Mouse (Mus musculus): ENCODE results near the gene Ncam1.

Ncam1 gene

DNA sequence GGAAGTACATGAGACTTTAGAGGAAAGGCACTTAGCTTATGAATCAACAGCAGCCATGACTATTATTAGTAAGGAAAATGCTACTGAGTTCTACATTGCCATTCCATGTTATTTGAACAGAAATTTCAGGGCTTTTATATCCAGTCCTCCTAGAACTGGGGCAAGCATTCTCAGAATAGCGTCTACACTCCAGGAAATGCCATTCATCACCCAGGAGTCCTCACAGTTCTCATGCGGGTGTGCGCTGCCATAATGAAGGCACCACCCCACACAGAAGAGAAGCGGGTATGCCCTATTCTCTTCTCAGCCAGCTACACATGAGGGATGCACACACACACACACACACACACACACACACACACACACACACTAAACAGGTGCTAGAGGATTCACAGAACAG, 43.5 kb downstream of the Ncam1 start:
- no peak for DNase-seq (ENCODE audit: low read depth, low spot score)

GRCm38 (mm10) chr9:49751466-49751865, 47.3 kb downstream of the Ncam1 start:
- no peak for DNase-seq (ENCODE audit: low read depth, low spot score)

- DNase-seq (ENCODE audit: low read depth, low spot score), result no peak
Measured at GRCm38 (mm10) chr9:49746176-49746575, 52.5 kb downstream of the Ncam1 start.

GRCm38 (mm10) chr9:49745696-49746095, 53.0 kb downstream of the Ncam1 start:
- DNase-seq (ENCODE audit: low read depth, low spot score), result peak; percentile 72

GRCm38 (mm10) chr9:49744286-49744685, 54.4 kb downstream of the Ncam1 start:
- DNase-seq (ENCODE audit: low read depth, low spot score), result no peak

- DNase-seq (ENCODE audit: low read depth, low spot score), result no peak
Measured at GRCm38 (mm10) chr9:49739935-49740334, 58.8 kb downstream of the Ncam1 start.

DNA sequence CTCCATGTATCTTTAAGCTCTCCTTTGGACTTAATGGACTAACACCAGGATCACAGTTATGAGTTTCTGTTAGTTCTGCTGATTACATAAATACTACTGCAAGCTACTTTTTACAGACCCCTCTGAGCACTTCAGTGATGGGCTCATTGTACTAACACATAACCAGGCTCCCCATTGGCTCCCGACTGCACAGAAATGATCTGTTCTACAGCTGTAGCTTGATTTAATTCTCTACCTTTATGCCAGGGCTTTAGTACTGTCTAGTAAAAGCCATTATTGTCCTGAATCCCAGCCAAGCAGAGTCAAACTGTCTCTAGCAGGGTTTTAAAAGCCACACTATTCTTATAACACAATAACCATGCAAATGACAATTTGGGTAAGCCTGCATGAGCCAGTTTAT, 60.2 kb downstream of the Ncam1 start:
- no peak for DNase-seq (ENCODE audit: low read depth, low spot score)

DNA sequence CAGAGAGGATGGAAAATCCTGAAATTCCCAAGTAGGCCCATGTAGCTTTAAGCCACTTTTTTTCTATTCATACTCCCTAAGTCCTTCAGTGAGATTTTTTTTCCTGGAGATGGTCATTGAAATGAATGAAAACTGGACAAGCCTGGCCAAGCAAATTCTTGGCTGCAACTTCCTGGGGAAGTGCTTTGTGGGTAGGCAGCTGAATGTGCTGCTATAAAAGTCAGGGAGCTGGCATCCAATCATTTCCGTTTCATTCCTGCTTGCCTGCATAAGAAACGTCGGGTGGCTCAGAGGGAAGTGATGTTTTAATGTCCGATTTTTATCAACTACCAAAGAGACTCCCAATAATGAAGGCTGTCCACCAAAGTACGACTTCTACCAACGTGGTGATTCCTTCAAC, 61.6 kb downstream of the Ncam1 start:
- DNase-seq (ENCODE audit: low read depth, low spot score), result no peak

- DNase-seq (ENCODE audit: low read depth, low spot score), result no peak
Measured at GRCm38 (mm10) chr9:49734348-49735007, 64.2 kb downstream of the Ncam1 start.

DNA sequence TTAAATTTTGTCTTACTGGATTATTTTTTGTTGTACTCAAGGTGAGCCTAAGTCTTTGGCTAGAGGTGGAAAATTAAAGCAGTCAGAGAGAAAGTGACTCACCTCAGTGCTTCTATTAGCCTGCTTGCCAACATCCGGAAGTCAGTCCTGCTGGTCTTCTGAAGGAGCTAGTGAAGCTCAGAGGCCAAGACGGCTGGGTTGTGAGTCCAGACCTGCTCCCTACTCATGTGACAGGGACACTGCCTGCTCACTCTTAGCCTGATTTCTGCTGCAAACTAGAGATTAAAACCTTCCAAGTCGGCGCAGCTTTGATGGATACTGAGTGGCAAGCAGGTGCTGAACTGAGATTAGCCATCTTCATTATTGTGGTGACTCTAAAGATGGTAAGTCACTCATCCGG, 65.0 kb downstream of the Ncam1 start:
- no peak for DNase-seq (ENCODE audit: low read depth, low spot score)

GRCm38 (mm10) chr9:49729479-49729878, 69.2 kb downstream of the Ncam1 start:
- peak; percentile 32 for DNase-seq (ENCODE audit: low read depth, low spot score)

- peak; percentile 61 for DNase-seq (ENCODE audit: low read depth, low spot score)
Measured at GRCm38 (mm10) chr9:49728211-49728610, 70.5 kb downstream of the Ncam1 start.

DNA sequence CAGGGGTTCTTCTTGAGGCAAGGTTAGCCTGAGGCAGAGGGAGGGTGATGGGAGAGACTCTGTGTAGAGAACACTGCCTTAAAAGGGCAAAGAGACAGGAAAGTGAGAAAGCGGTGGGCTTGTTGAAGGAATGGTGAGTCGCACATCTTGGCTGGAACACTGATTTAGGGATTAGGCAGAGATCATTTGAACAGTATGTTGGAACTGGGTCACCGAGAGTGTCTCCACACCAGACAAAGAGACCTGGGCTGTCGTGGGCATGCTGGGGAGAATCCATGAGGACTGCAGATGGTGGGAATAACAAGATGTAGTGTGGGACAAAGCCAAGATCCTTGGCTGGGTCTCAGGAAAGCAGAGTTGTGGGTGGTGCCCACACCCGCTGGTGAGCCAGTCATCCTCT, 76.0 kb downstream of the Ncam1 start:
- DNase-seq (ENCODE audit: low read depth, low spot score), result no peak

DNA sequence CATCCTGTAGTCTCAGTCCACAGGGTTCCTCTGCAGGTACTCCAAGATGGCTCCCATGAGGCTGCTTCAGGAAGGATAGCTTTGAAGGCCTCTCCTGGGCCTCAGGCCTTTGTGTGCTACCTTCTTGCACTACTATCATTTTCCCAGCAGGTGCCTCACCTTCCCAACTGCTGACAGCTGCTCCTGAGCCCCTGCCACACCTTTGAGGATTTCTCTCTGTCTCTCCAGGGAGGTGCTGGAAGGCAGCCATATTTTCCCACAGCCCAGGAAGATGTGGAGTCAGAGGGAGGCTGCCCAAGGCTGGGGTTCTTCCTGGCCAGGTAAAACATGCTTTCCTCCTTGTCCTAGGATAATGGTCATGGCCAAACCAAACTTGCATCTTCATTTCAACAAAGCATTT, 83.6 kb downstream of the Ncam1 start:
- DNase-seq (ENCODE audit: low read depth, low spot score), result no peak

- DNase-seq (ENCODE audit: low read depth, low spot score), result no peak
Measured at GRCm38 (mm10) chr9:49714091-49714490, 84.6 kb downstream of the Ncam1 start.

DNA sequence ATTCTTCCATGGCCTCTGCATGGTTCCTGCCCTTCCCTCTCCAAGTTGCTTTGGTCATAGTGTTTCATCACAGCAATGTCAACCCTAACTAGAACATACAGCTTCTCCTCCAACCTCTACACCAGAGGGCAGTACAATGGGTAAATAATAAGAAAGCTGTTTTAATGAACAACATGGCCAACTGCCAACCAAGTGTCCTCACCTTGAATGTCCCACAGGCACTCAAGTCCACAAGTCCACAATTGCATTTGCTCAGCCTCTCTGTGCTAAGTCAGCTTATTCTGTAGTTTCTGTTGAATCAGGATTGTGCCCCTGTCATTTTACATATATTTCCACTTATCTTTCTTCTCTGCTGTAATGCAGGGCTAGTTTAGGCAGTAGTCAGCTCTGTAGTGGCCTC, 91.1 kb downstream of the Ncam1 start:
- DNase-seq (ENCODE audit: low read depth, low spot score), result no peak

GRCm38 (mm10) chr9:49704196-49704967, 94.3 kb downstream of the Ncam1 start:
- DNase-seq (ENCODE audit: low read depth, low spot score), result no peak

GRCm38 (mm10) chr9:49695371-49695770, 103.4 kb downstream of the Ncam1 start:
- DNase-seq (ENCODE audit: low read depth, low spot score), result no peak

DNA sequence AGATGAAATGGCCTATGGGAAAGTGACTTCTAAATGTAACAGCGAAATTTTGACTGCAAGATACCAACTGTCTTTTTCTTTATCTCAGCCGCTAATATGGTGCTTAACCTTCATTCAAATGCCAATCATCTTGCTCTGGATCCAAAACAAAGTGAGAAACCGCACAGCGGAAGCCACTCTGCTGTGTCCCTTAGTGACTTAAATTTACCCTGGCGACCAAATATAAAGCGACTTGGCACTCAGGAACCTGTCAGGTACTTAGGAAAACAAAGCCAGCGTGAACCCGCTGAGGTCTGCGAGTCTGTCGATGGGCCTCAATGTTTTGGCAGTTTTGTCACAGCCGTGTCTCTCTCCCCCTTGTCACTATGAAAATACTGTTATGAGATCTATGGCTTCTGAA, 105.9 kb downstream of the Ncam1 start:
- DNase-seq (ENCODE audit: low read depth, low spot score), result no peak

DNA sequence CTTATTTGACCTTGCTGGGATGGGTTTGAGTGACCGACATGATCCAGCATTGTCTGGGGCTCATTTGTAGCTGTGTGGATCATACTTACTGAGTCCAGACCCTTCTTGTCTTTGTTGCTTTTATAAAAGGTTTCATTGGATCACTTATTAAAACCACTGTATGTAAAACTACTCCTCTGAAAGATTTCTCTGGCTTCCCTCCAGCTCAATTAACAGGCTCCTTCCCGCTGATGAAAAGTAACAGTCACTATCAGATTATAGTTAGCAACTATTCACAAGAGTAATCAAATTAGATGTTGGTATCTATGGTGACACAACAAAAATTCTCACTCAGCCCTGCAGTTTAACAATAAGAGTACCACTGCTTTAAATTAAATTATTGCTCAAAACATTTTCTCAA, 107.4 kb downstream of the Ncam1 start:
- DNase-seq (ENCODE audit: low read depth, low spot score), result no peak

DNA sequence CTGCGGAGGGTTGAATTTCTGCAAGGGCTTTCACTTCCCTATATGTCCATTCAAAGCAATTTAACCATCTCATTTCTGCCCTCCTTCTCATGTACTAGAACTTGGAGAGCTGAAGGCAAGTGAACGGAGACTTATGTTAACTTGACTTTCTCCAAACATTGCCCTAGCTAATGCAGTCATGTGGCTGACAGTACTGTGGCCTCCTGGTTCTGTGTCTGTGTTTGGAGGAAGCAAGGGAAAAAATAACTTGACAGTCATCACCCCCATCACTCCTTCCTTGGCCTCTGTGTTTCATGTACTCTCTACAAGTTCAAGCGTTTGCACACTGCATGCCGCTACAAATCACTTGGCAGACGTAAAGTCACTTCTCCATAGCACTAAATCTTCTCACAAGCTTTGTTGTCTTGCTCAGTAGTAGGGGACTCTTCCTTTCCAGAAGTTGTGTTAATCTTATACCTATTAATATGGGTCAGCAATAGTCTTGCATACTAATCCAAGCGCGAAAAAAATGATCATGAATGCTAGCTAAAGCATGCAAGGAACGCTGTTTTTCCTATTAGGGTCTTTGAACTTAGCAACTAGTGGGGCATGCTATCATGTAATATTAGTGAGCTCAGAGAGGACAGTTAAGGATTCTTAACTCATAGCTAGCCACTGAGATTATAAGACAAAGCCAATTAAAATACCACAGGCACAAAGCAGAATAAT, 115.0 kb downstream of the Ncam1 start:
- no peak for DNase-seq (ENCODE audit: low read depth, low spot score)

DNA sequence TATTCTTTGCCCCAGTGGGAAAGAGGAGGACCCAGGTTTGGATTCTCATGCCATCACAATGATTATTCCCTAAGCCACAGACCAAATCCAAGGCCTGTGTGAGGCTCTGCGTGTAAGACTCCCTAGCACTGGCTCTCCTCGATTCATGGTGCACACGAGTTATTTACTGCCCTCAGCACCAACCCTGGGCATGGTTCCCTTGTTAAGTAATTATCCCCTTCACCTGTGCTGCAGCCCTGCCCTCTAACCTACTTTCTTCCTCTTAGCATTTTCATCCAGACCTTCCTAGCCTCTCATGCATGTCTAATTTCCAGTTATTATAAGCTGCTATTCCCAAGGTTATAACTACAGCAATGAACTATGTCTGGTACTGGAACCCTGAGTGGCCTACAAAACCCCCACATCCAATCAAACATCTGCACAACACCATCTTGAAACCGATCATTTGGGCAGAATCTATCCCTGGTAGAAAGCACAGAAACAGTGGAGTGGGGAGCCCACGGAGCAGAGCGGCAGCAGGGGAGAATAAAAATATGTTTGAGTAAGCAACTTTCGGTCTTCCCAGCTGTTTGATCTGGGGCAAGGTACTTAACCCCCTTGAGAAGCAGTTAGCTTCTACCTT, 116.8 kb downstream of the Ncam1 start:
- no peak for DNase-seq (ENCODE audit: low read depth, low spot score)

Data from mesoderm, embryonic 11.5 days (tissue).